Mouse (Mus musculus): ENCODE data around the gene Slc22a6. TPM values are rescaled to one million over a fixed set of nuclear protein-coding genes. Genes with fewer than 3 reads are reported as not detected.

Slc22a6 gene
- total and polyA plus RNA-seq, 3 experiments: not detected

Other genes with a start within 250 kb of the Slc22a6 start
- not detected in 2 replicates for gene Slc22a30, start 212.9 kb upstream of the Slc22a6 start, total RNA-seq (2012; rRNA removed)
- gene Slc22a30, start 212.9 kb upstream of the Slc22a6 start, total RNA-seq (2014; rRNA removed): not detected in 2 replicates
- gene Slc22a30, start 212.9 kb upstream of the Slc22a6 start, polyA plus RNA-seq (2012; ENCODE audit: insufficient read length, low read depth): not detected in 2 replicates
- not detected in 2 replicates for gene Slc22a8, start 26.8 kb upstream of the Slc22a6 start, total RNA-seq (2012; rRNA removed)
- gene Slc22a8, start 26.8 kb upstream of the Slc22a6 start, total RNA-seq (2014; rRNA removed): not detected in 2 replicates
- not detected in 2 replicates for gene Slc22a8, start 26.8 kb upstream of the Slc22a6 start, polyA plus RNA-seq (2012; ENCODE audit: insufficient read length, low read depth)
- gene Chrm1, start 45.8 kb downstream of the Slc22a6 start, total RNA-seq (2012; rRNA removed): not detected in 2 replicates
- not detected in 2 replicates for gene Chrm1, start 45.8 kb downstream of the Slc22a6 start, total RNA-seq (2014; rRNA removed)
- 0.14 TPM in 1 of 2 replicates, not detected in the other for gene Chrm1, start 45.8 kb downstream of the Slc22a6 start, polyA plus RNA-seq (2012; ENCODE audit: insufficient read length, low read depth)
- gene Slc3a2, start 105.3 kb downstream of the Slc22a6 start, total RNA-seq (2012; rRNA removed): 177 and 269 TPM in 2 replicates
- gene Slc3a2, start 105.3 kb downstream of the Slc22a6 start, total RNA-seq (2014; rRNA removed): 251 and 284 TPM in 2 replicates
- 432 and 478 TPM in 2 replicates for gene Slc3a2, start 105.3 kb downstream of the Slc22a6 start, polyA plus RNA-seq (2012; ENCODE audit: insufficient read length, low read depth)
- 133 and 179 TPM in 2 replicates for gene Wdr74, start 117.8 kb downstream of the Slc22a6 start, total RNA-seq (2012; rRNA removed)
- 182 and 203 TPM in 2 replicates for gene Wdr74, start 117.8 kb downstream of the Slc22a6 start, total RNA-seq (2014; rRNA removed)
- gene Wdr74, start 117.8 kb downstream of the Slc22a6 start, polyA plus RNA-seq (2012; ENCODE audit: insufficient read length, low read depth): 208 and 235 TPM in 2 replicates
- 3.8 and 4.8 TPM in 2 replicates for gene 1700092M07Rik, start 122.7 kb downstream of the Slc22a6 start, total RNA-seq (2012; rRNA removed)
- 1.0 and 2.4 TPM in 2 replicates for gene 1700092M07Rik, start 122.7 kb downstream of the Slc22a6 start, total RNA-seq (2014; rRNA removed)
- gene 1700092M07Rik, start 122.7 kb downstream of the Slc22a6 start, polyA plus RNA-seq (2012; ENCODE audit: insufficient read length, low read depth): 3.1 and 4.3 TPM in 2 replicates
- 47.5 and 48.1 TPM in 2 replicates for gene Stx5a, start 123.4 kb downstream of the Slc22a6 start, total RNA-seq (2012; rRNA removed)
- gene Stx5a, start 123.4 kb downstream of the Slc22a6 start, total RNA-seq (2014; rRNA removed): 49.1 and 49.7 TPM in 2 replicates
- gene Stx5a, start 123.4 kb downstream of the Slc22a6 start, polyA plus RNA-seq (2012; ENCODE audit: insufficient read length, low read depth): 35.2 and 39.3 TPM in 2 replicates
- gene Nxf1, start 139.0 kb downstream of the Slc22a6 start, total RNA-seq (2012; rRNA removed): 66.5 and 83.6 TPM in 2 replicates
- 101 and 102 TPM in 2 replicates for gene Nxf1, start 139.0 kb downstream of the Slc22a6 start, total RNA-seq (2014; rRNA removed)
- gene Nxf1, start 139.0 kb downstream of the Slc22a6 start, polyA plus RNA-seq (2012; ENCODE audit: insufficient read length, low read depth): 136 and 160 TPM in 2 replicates
- 56.5 and 58.7 TPM in 2 replicates for gene Tmem223, start 153.0 kb downstream of the Slc22a6 start, total RNA-seq (2012; rRNA removed)
- gene Tmem223, start 153.0 kb downstream of the Slc22a6 start, total RNA-seq (2014; rRNA removed): 86.6 and 106 TPM in 2 replicates
- 43.3 and 45.7 TPM in 2 replicates for gene Tmem223, start 153.0 kb downstream of the Slc22a6 start, polyA plus RNA-seq (2012; ENCODE audit: insufficient read length, low read depth)
- gene Tmem179b, start 156.4 kb downstream of the Slc22a6 start, total RNA-seq (2012; rRNA removed): 50.8 and 54.4 TPM in 2 replicates
- 85.7 and 105 TPM in 2 replicates for gene Tmem179b, start 156.4 kb downstream of the Slc22a6 start, total RNA-seq (2014; rRNA removed)
- gene Tmem179b, start 156.4 kb downstream of the Slc22a6 start, polyA plus RNA-seq (2012; ENCODE audit: insufficient read length, low read depth): 49.8 and 72.0 TPM in 2 replicates
- 25.5 and 29.2 TPM in 2 replicates for gene Taf6l, start 168.4 kb downstream of the Slc22a6 start, total RNA-seq (2012; rRNA removed)
- 20.4 and 22.2 TPM in 2 replicates for gene Taf6l, start 168.4 kb downstream of the Slc22a6 start, total RNA-seq (2014; rRNA removed)
- 24.8 and 25.7 TPM in 2 replicates for gene Taf6l, start 168.4 kb downstream of the Slc22a6 start, polyA plus RNA-seq (2012; ENCODE audit: insufficient read length, low read depth)
- 157 and 162 TPM in 2 replicates for gene Polr2g, start 180.5 kb downstream of the Slc22a6 start, total RNA-seq (2012; rRNA removed)
- 173 and 182 TPM in 2 replicates for gene Polr2g, start 180.5 kb downstream of the Slc22a6 start, total RNA-seq (2014; rRNA removed)
- 138 and 148 TPM in 2 replicates for gene Polr2g, start 180.5 kb downstream of the Slc22a6 start, polyA plus RNA-seq (2012; ENCODE audit: insufficient read length, low read depth)
- gene Zbtb3, start 184.5 kb downstream of the Slc22a6 start, total RNA-seq (2012; rRNA removed): 2.4 and 2.5 TPM in 2 replicates
- 1.1 and 2.2 TPM in 2 replicates for gene Zbtb3, start 184.5 kb downstream of the Slc22a6 start, total RNA-seq (2014; rRNA removed)
- gene Zbtb3, start 184.5 kb downstream of the Slc22a6 start, polyA plus RNA-seq (2012; ENCODE audit: insufficient read length, low read depth): 1.2 and 1.3 TPM in 2 replicates
- gene Ttc9c, start 201.3 kb downstream of the Slc22a6 start, total RNA-seq (2012; rRNA removed): 37.6 and 42.0 TPM in 2 replicates
- 56.5 and 57.2 TPM in 2 replicates for gene Ttc9c, start 201.3 kb downstream of the Slc22a6 start, total RNA-seq (2014; rRNA removed)
- 42.2 and 44.7 TPM in 2 replicates for gene Ttc9c, start 201.3 kb downstream of the Slc22a6 start, polyA plus RNA-seq (2012; ENCODE audit: insufficient read length, low read depth)
- gene Hnrnpul2, start 202.0 kb downstream of the Slc22a6 start, total RNA-seq (2012; rRNA removed): 44.3 and 44.8 TPM in 2 replicates
- 17.8 and 19.7 TPM in 2 replicates for gene Hnrnpul2, start 202.0 kb downstream of the Slc22a6 start, total RNA-seq (2014; rRNA removed)
- 81.6 and 94.1 TPM in 2 replicates for gene Hnrnpul2, start 202.0 kb downstream of the Slc22a6 start, polyA plus RNA-seq (2012; ENCODE audit: insufficient read length, low read depth)
- gene AC129217.1, start 211.7 kb downstream of the Slc22a6 start, total RNA-seq (2012; rRNA removed): 0.25 and 0.67 TPM in 2 replicates
- gene AC129217.1, start 211.7 kb downstream of the Slc22a6 start, total RNA-seq (2014; rRNA removed): 2.1 and 5.1 TPM in 2 replicates
- 63.9 and 77.4 TPM in 2 replicates for gene AC129217.1, start 211.7 kb downstream of the Slc22a6 start, polyA plus RNA-seq (2012; ENCODE audit: insufficient read length, low read depth)
- 91.0 and 117 TPM in 2 replicates for gene Bscl2, start 219.4 kb downstream of the Slc22a6 start, total RNA-seq (2012; rRNA removed)
- gene Bscl2, start 219.4 kb downstream of the Slc22a6 start, total RNA-seq (2014; rRNA removed): 27.9 and 30.9 TPM in 2 replicates
- 46.7 and 51.6 TPM in 2 replicates for gene Bscl2, start 219.4 kb downstream of the Slc22a6 start, polyA plus RNA-seq (2012; ENCODE audit: insufficient read length, low read depth)
- 3.1 and 6.1 TPM in 2 replicates for gene Gng3, start 221.2 kb downstream of the Slc22a6 start, total RNA-seq (2012; rRNA removed)
- 0.55 and 0.56 TPM in 2 replicates for gene Gng3, start 221.2 kb downstream of the Slc22a6 start, total RNA-seq (2014; rRNA removed)
- 8.1 and 10.3 TPM in 2 replicates for gene Gng3, start 221.2 kb downstream of the Slc22a6 start, polyA plus RNA-seq (2012; ENCODE audit: insufficient read length, low read depth)
- gene Lrrn4cl, start 232.7 kb downstream of the Slc22a6 start, total RNA-seq (2012; rRNA removed): 0.13 and 0.17 TPM in 2 replicates
- 0.31 and 0.32 TPM in 2 replicates for gene Lrrn4cl, start 232.7 kb downstream of the Slc22a6 start, total RNA-seq (2014; rRNA removed)
- 0.41 and 0.61 TPM in 2 replicates for gene Lrrn4cl, start 232.7 kb downstream of the Slc22a6 start, polyA plus RNA-seq (2012; ENCODE audit: insufficient read length, low read depth)